Mouse (Mus musculus) stomach, embryonic 14.5 days (tissue): Measurements from ENCODE around the gene Slco2a1. TPM values are rescaled to one million over a fixed set of nuclear protein-coding genes. Genes with fewer than 3 reads are reported as not detected.

Source experiments
- ATAC-seq: fragments of 200-750 bp; cut with Nextera tagmentation; 2 replicates; pipeline ENCODE4 v1.8.0; 2017; ENCODE audit warnings: low read depth, moderate TSS enrichment; ENCODE audit not compliant: insufficient number of reproducible peaks, insufficient read depth, low FRiP score
- H3K27ac ChIP-seq: fragments of 300-500 bp; sonication (generic); 2 replicates; pipeline ENCODE4 v1.5.1; 2014; ENCODE audit warnings: mild to moderate bottlenecking, low read length, moderate library complexity, mixed read lengths
- H3K27me3 ChIP-seq: fragments of 300-500 bp; sonication (generic); 2 replicates; pipeline ENCODE4 v1.6.1; 2014; ENCODE audit warnings: low read length, control low read depth, mixed read lengths; ENCODE audit not compliant: control insufficient read depth, insufficient read depth
- H3K36me3 ChIP-seq: fragments of 300-500 bp; sonication (generic); 2 replicates; pipeline ENCODE4 v1.6.1; 2014; ENCODE audit warnings: mild to moderate bottlenecking, control low read depth, low read length, moderate library complexity, mixed read lengths; ENCODE audit not compliant: control insufficient read depth, insufficient read depth
- H3K4me1 ChIP-seq: fragments of 300-500 bp; sonication (generic); 2 replicates; pipeline ENCODE4 v1.6.1; 2014; ENCODE audit warnings: low read length, control low read depth, mixed read lengths; ENCODE audit not compliant: control insufficient read depth, insufficient read depth
- H3K4me2 ChIP-seq: fragments of 300-500 bp; sonication (generic); replicated peaks from 2 replicates; pipeline ENCODE4 v1.6.1; 2014; ENCODE audit warnings: low read depth, low read length, control low read depth
- H3K4me3 ChIP-seq: fragments of 300-500 bp; sonication (generic); 2 replicates; pipeline ENCODE4 v1.5.1; 2014; ENCODE audit warnings: low read depth, low read length, control low read depth
- H3K9ac ChIP-seq: fragments of 300-500 bp; sonication (generic); replicated peaks from 2 replicates; pipeline ENCODE4 v1.6.1; 2014; ENCODE audit warnings: low read depth, mild to moderate bottlenecking, control low read depth, low read length, moderate library complexity, mixed read lengths
- H3K9me3 ChIP-seq: fragments of 300-500 bp; sonication (generic); 2 replicates; pipeline ENCODE4 v1.6.1; 2016; ENCODE audit warnings: low read depth, low read length, control low read depth; ENCODE audit not compliant: control insufficient read depth
- WGBS: fragments of 180-500 bp; shearing (Covaris S2); extraction: QIAGEN DNeasy Blood & Tissue Kit; methylation state at CpG from one replicate; pipeline ENCODE4 v1.1.7; 2014; 5-methylcytosine and 5-hydroxymethylcytosine counted together
- polyA plus RNA-seq: library from polyadenylated mRNA; unstranded; fragments of >200 nt; fragmentation: Nextera tagmentation; extraction: Ambion mirVana; gene quantifications from 2 replicates; pipeline ENCODE4 v1.2.1, GENCODE M21; 2014

Slco2a1 gene
- polyA plus RNA-seq, 1 experiment from 2014 or later, result 9.1 TPM

- no peak for ATAC-seq
These were observed 9.4 kb upstream of the Slco2a1 start for GRCm38 (mm10) chr9:102979011-102979700.

GRCm38 (mm10) chr9:102979956-102980355 lies 8.6 kb upstream of the Slco2a1 start:
- H3K9me3 ChIP-seq, result no peaks in the 10 kb centered on the region
- no peaks in the 10 kb centered on the region for H3K27me3 ChIP-seq
- H3K36me3 ChIP-seq, result no peaks in the 10 kb centered on the region
- ATAC-seq, result no peak
- H3K9ac ChIP-seq, result no peak overlapping the region
- no peak overlapping the region for H3K4me2 ChIP-seq
- no peak overlapping the region for H3K27ac ChIP-seq
- no peaks in the 10 kb centered on the region for H3K4me1 ChIP-seq
- WGBS, result 54% methylated on average over 10 of the region's 10 CpGs
- no peak overlapping the region for H3K4me3 ChIP-seq

More at GRCm38 (mm10) chr9:102979011-102979700, 9.4 kb upstream of the Slco2a1 start:
- Histone ChIP-seq H3K4me2 (no peak overlapping the region), H3K9ac (no peak overlapping the region), H3K36me3 (no peaks in the 10 kb centered on the region), H3K27ac (no peak overlapping the region), H3K27me3 (no peaks in the 10 kb centered on the region), H3K9me3 (no peaks in the 10 kb centered on the region), H3K4me1 (no peaks in the 10 kb centered on the region), H3K4me3 (no peak overlapping the region)
- 86% methylated on average over 3 of the region's 3 CpGs for WGBS

GRCm38 (mm10) chr9:102980420-102980819 lies 8.1 kb upstream of the Slco2a1 start:
- WGBS, result 85% methylated on average over 5 of the region's 5 CpGs
- Histone ChIP-seq H3K36me3 (no peaks in the 10 kb centered on the region), H3K4me2 (no peak overlapping the region), H3K4me1 (no peaks in the 10 kb centered on the region), H3K9me3 (no peaks in the 10 kb centered on the region), H3K27me3 (no peaks in the 10 kb centered on the region), H3K9ac (no peak overlapping the region), H3K27ac (no peak overlapping the region), H3K4me3 (no peak overlapping the region)
- no peak for ATAC-seq

GRCm38 (mm10) chr9:102981791-102982190 lies 6.7 kb upstream of the Slco2a1 start:
- H3K9ac ChIP-seq, result no peak overlapping the region
- no peak overlapping the region for H3K4me2 ChIP-seq
- H3K36me3 ChIP-seq, result no peaks in the 10 kb centered on the region
- no peak overlapping the region for H3K27ac ChIP-seq
- no peak overlapping the region for H3K4me3 ChIP-seq
- H3K4me1 ChIP-seq, result no peaks in the 10 kb centered on the region
- no peak for ATAC-seq
- 86% methylated on average over 2 of the region's 2 CpGs for WGBS
- no peaks in the 10 kb centered on the region for H3K27me3 ChIP-seq
- H3K9me3 ChIP-seq, result no peaks in the 10 kb centered on the region

GRCm38 (mm10) chr9:102982376-102982775 lies 6.1 kb upstream of the Slco2a1 start:
- no peaks in the 10 kb centered on the region for H3K36me3 ChIP-seq
- H3K4me3 ChIP-seq, result no peak overlapping the region
- H3K27me3 ChIP-seq, result no peaks in the 10 kb centered on the region
- 85% methylated on average over 3 of the region's 3 CpGs for WGBS
- no peak overlapping the region for H3K4me2 ChIP-seq
- H3K9ac ChIP-seq, result no peak overlapping the region
- no peak overlapping the region for H3K27ac ChIP-seq
- no peaks in the 10 kb centered on the region for H3K9me3 ChIP-seq
- H3K4me1 ChIP-seq, result no peaks in the 10 kb centered on the region
- ATAC-seq, result no peak

- Histone ChIP-seq H3K27ac (no peak overlapping the region), H3K4me1 (no peaks in the 10 kb centered on the region), H3K4me3 (no peak overlapping the region), H3K36me3 (no peaks in the 10 kb centered on the region), H3K27me3 (no peaks in the 10 kb centered on the region), H3K9ac (no peak overlapping the region), H3K9me3 (no peaks in the 10 kb centered on the region), H3K4me2 (no peak overlapping the region)
- ATAC-seq, result no peak
- whole genome bisulfite sequencing, result 41% methylated on average over 1 of the region's 1 CpGs
These were observed 3.4 kb upstream of the Slco2a1 start for GRCm38 (mm10) chr9:102985111-102985510.

GRCm38 (mm10) chr9:102985939-102986338 lies 2.6 kb upstream of the Slco2a1 start:
- no peak for ATAC-seq
- Histone ChIP-seq H3K4me1 (no peaks in the 10 kb centered on the region), H3K4me2 (no peak overlapping the region), H3K36me3 (no peaks in the 10 kb centered on the region), H3K27me3 (no peaks in the 10 kb centered on the region), H3K4me3 (no peak overlapping the region), H3K9me3 (no peaks in the 10 kb centered on the region), H3K9ac (no peak overlapping the region), H3K27ac (no peak overlapping the region)
- 18% methylated on average over 4 of the region's 4 CpGs for WGBS

GRCm38 (mm10) chr9:102990306-102991133 lies 2.0 kb downstream of the Slco2a1 start:
- Histone ChIP-seq H3K27ac (no peak overlapping the region), H3K9ac (no peak overlapping the region), H3K4me1 (no peaks in the 10 kb centered on the region), H3K4me2 (no peak overlapping the region), H3K9me3 (no peaks in the 10 kb centered on the region), H3K27me3 (no peaks in the 10 kb centered on the region), H3K36me3 (no peaks in the 10 kb centered on the region), H3K4me3 (no peak overlapping the region)
- WGBS, result 37% methylated on average over 6 of the region's 6 CpGs
- no peak for ATAC-seq
